Mouse (Mus musculus): Measurements from ENCODE around the gene Blvra.
"Not testable (repeated sequence)": the region's sequence is repeated elsewhere in the genome, so short reads cannot be mapped to it uniquely, and the experiment has no call there.

Gene Blvra

GRCm38 (mm10) chr2:127070435-127070841, at the start of gene Blvra:
TSS of gene Blvra (plus strand) at chr2:127070665.
- ATAC-seq (ENCODE audit: low TSS enrichment), result peak; percentile 100

- peak; percentile 91 for ATAC-seq (ENCODE audit: low TSS enrichment)
Measured at GRCm38 (mm10) chr2:127035006-127035605, 35.4 kb upstream of the Blvra start.

- ATAC-seq (ENCODE audit: low TSS enrichment), result no peak
Measured at GRCm38 (mm10) chr2:127037299-127037698, 33.2 kb upstream of the Blvra start.

GRCm38 (mm10) chr2:127061471-127061870, 9.0 kb upstream of the Blvra start:
- no peak for ATAC-seq (ENCODE audit: low TSS enrichment)

GRCm38 (mm10) chr2:127068806-127069205, 1.7 kb upstream of the Blvra start:
- no peak for ATAC-seq (ENCODE audit: low TSS enrichment)

- peak; percentile 43 for ATAC-seq (ENCODE audit: low TSS enrichment)
Measured at GRCm38 (mm10) chr2:127069781-127070434, 557 bp upstream of the Blvra start.

GRCm38 (mm10) chr2:127070879-127071278, 414 bp downstream of the Blvra start:
- no peak for ATAC-seq (ENCODE audit: low TSS enrichment)

- no peak for ATAC-seq (ENCODE audit: low TSS enrichment)
Measured at GRCm38 (mm10) chr2:127074116-127074515, 3.7 kb downstream of the Blvra start.

- no peak for ATAC-seq (ENCODE audit: low TSS enrichment)
Measured at GRCm38 (mm10) chr2:127077611-127078010, 7.1 kb downstream of the Blvra start.

- not testable (repeated sequence) for ATAC-seq (ENCODE audit: low TSS enrichment)
Measured at GRCm38 (mm10) chr2:127079066-127079465, 8.6 kb downstream of the Blvra start.

- ATAC-seq (ENCODE audit: low TSS enrichment), result no peak
Measured at GRCm38 (mm10) chr2:127079881-127080590, 9.6 kb downstream of the Blvra start.

GRCm38 (mm10) chr2:127080591-127081218, 10.2 kb downstream of the Blvra start:
- no peak for ATAC-seq (ENCODE audit: low TSS enrichment)

GRCm38 (mm10) chr2:127086235-127086634, 15.8 kb downstream of the Blvra start:
- ATAC-seq (ENCODE audit: low TSS enrichment), result no peak

GRCm38 (mm10) chr2:127090151-127090550, 19.7 kb downstream of the Blvra start:
- ATAC-seq (ENCODE audit: low TSS enrichment), result not testable (repeated sequence)

GRCm38 (mm10) chr2:127092000-127092399, 21.5 kb downstream of the Blvra start:
- ATAC-seq (ENCODE audit: low TSS enrichment), result no peak

GRCm38 (mm10) chr2:127108986-127109385, 38.5 kb downstream of the Blvra start:
- ATAC-seq (ENCODE audit: low TSS enrichment), result no peak

GRCm38 (mm10) chr2:127121591-127122235, 51.2 kb downstream of the Blvra start:
- ATAC-seq (ENCODE audit: low TSS enrichment), result no peak

GRCm38 (mm10) chr2:127128926-127129325, 58.5 kb downstream of the Blvra start:
- no peak for ATAC-seq (ENCODE audit: low TSS enrichment)

GRCm38 (mm10) chr2:127131353-127131752, 60.9 kb downstream of the Blvra start:
- ATAC-seq (ENCODE audit: low TSS enrichment), result no peak

GRCm38 (mm10) chr2:127133621-127134461, 63.4 kb downstream of the Blvra start, which contains the start of gene Ncaph:
TSS of gene Ncaph (minus strand) at chr2:127133954.
- peak; percentile 98 for ATAC-seq (ENCODE audit: low TSS enrichment)

- not testable (repeated sequence) for ATAC-seq (ENCODE audit: low TSS enrichment)
Measured at GRCm38 (mm10) chr2:127135255-127135654, 64.8 kb downstream of the Blvra start.

Data from frontal cortex, adult (tissue).